Mouse (Mus musculus): ENCODE measurements around the gene Zfp652. TPM values are rescaled to one million over a fixed set of nuclear protein-coding genes. Genes with fewer than 3 reads are reported as not detected.

Zfp652 gene
- polyA plus RNA-seq, 1 experiment from 2014 or later, result 12.8 TPM

- no peak overlapping the region for H3K4me3 ChIP-seq (ENCODE audit: low read depth, low read length)
- H3K4me1 ChIP-seq (ENCODE audit: control insufficient read depth, insufficient read depth, low read length), result peaks cover 6% of the 10 kb centered on the region; the same call in 1 of the 2 replicates
- H3K36me3 ChIP-seq (replicated peaks; ENCODE audit: control insufficient read depth, insufficient read depth, low read depth, low read length), result no peaks in the 10 kb centered on the region; the same call in 1 of the 2 replicates
- no peak overlapping the region for H3K9ac ChIP-seq (replicated peaks; ENCODE audit: low read length)
- no peak overlapping the region for H3K4me2 ChIP-seq (ENCODE audit: low read depth, low read length)
- no peaks in the 10 kb centered on the region for H3K9me3 ChIP-seq (replicated peaks; ENCODE audit: control insufficient read depth, low read length)
- no peaks in the 10 kb centered on the region for H3K27me3 ChIP-seq (ENCODE audit: control insufficient read depth, insufficient read depth, low read length)
- peak overlapping the region; percentile 72 for H3K27ac ChIP-seq (replicated peaks; ENCODE audit: low read depth, low read length)
- ATAC-seq (replicated peaks; ENCODE audit: insufficient number of reproducible peaks, low FRiP score, low TSS enrichment, low read depth), result peak; percentile 47; the same call in 1 of the 2 replicates
- peak; percentile 69 for DNase-seq (ENCODE audit: low spot score)
- WGBS, result 34% methylated on average over 9 of the region's 9 CpGs
Measured at GRCm38 (mm10) chr11:95681995-95682601, 30.4 kb upstream of the Zfp652 start.

GRCm38 (mm10) chr11:95682946-95683345, 29.5 kb upstream of the Zfp652 start:
- Histone ChIP-seq H3K27me3 (ENCODE audit: control insufficient read depth, insufficient read depth, low read length) (no peaks in the 10 kb centered on the region), H3K4me1 (ENCODE audit: control insufficient read depth, insufficient read depth, low read length) (peaks cover 6% of the 10 kb centered on the region; the same call in 1 of the 2 replicates), H3K27ac (replicated peaks; ENCODE audit: low read depth, low read length) (no peak overlapping the region), H3K4me2 (ENCODE audit: low read depth, low read length) (no peak overlapping the region), H3K36me3 (replicated peaks; ENCODE audit: control insufficient read depth, insufficient read depth, low read depth, low read length) (no peaks in the 10 kb centered on the region; the same call in 1 of the 2 replicates), H3K4me3 (ENCODE audit: low read depth, low read length) (no peak overlapping the region), H3K9me3 (replicated peaks; ENCODE audit: control insufficient read depth, low read length) (no peaks in the 10 kb centered on the region), H3K9ac (replicated peaks; ENCODE audit: low read length) (no peak overlapping the region)
- DNase-seq (ENCODE audit: low spot score), result no peak
- no peak for ATAC-seq (replicated peaks; ENCODE audit: insufficient number of reproducible peaks, low FRiP score, low TSS enrichment, low read depth)
- 84% methylated on average over 3 of the region's 3 CpGs for WGBS

- Histone ChIP-seq H3K36me3 (replicated peaks; ENCODE audit: control insufficient read depth, insufficient read depth, low read depth, low read length) (no peaks in the 10 kb centered on the region), H3K4me1 (ENCODE audit: control insufficient read depth, insufficient read depth, low read length) (peaks cover 6% of the 10 kb centered on the region; the same call in 1 of the 2 replicates), H3K4me2 (ENCODE audit: low read depth, low read length) (no peak overlapping the region), H3K4me3 (ENCODE audit: low read depth, low read length) (no peak overlapping the region), H3K27ac (replicated peaks; ENCODE audit: low read depth, low read length) (no peak overlapping the region), H3K9ac (replicated peaks; ENCODE audit: low read length) (no peak overlapping the region), H3K27me3 (ENCODE audit: control insufficient read depth, insufficient read depth, low read length) (no peaks in the 10 kb centered on the region), H3K9me3 (replicated peaks; ENCODE audit: control insufficient read depth, low read length) (no peaks in the 10 kb centered on the region)
- WGBS, result 7% methylated on average over 4 of the region's 4 CpGs
- ATAC-seq (replicated peaks; ENCODE audit: insufficient number of reproducible peaks, low FRiP score, low TSS enrichment, low read depth) (no peak), DNase-seq (ENCODE audit: low spot score) (peak; percentile 90)
Measured at GRCm38 (mm10) chr11:95686031-95686430, 26.4 kb upstream of the Zfp652 start.

GRCm38 (mm10) chr11:95687084-95687656, 25.3 kb upstream of the Zfp652 start:
- Histone ChIP-seq H3K9ac (replicated peaks; ENCODE audit: low read length) (no peak overlapping the region), H3K4me3 (ENCODE audit: low read depth, low read length) (no peak overlapping the region), H3K4me2 (ENCODE audit: low read depth, low read length) (no peak overlapping the region), H3K4me1 (ENCODE audit: control insufficient read depth, insufficient read depth, low read length) (no peaks in the 10 kb centered on the region), H3K27me3 (ENCODE audit: control insufficient read depth, insufficient read depth, low read length) (no peaks in the 10 kb centered on the region), H3K36me3 (replicated peaks; ENCODE audit: control insufficient read depth, insufficient read depth, low read depth, low read length) (no peaks in the 10 kb centered on the region), H3K9me3 (replicated peaks; ENCODE audit: control insufficient read depth, low read length) (no peaks in the 10 kb centered on the region), H3K27ac (replicated peaks; ENCODE audit: low read depth, low read length) (no peak overlapping the region)
- ATAC-seq (replicated peaks; ENCODE audit: insufficient number of reproducible peaks, low FRiP score, low TSS enrichment, low read depth) (no peak), DNase-seq (ENCODE audit: low spot score) (peak; percentile 47)
- 31% methylated on average over 11 of the region's 11 CpGs for whole genome bisulfite sequencing

GRCm38 (mm10) chr11:95688515-95688914, 24.0 kb upstream of the Zfp652 start:
- Histone ChIP-seq H3K4me1 (ENCODE audit: control insufficient read depth, insufficient read depth, low read length) (no peaks in the 10 kb centered on the region), H3K9ac (replicated peaks; ENCODE audit: low read length) (no peak overlapping the region), H3K4me3 (ENCODE audit: low read depth, low read length) (no peak overlapping the region), H3K27me3 (ENCODE audit: control insufficient read depth, insufficient read depth, low read length) (no peaks in the 10 kb centered on the region), H3K9me3 (replicated peaks; ENCODE audit: control insufficient read depth, low read length) (no peaks in the 10 kb centered on the region), H3K27ac (replicated peaks; ENCODE audit: low read depth, low read length) (no peak overlapping the region), H3K36me3 (replicated peaks; ENCODE audit: control insufficient read depth, insufficient read depth, low read depth, low read length) (no peaks in the 10 kb centered on the region), H3K4me2 (ENCODE audit: low read depth, low read length) (no peak overlapping the region)
- no peak for ATAC-seq (replicated peaks; ENCODE audit: insufficient number of reproducible peaks, low FRiP score, low TSS enrichment, low read depth)
- DNase-seq (ENCODE audit: low spot score), result no peak
- WGBS, result 61% methylated on average over 6 of the region's 6 CpGs

- no peak overlapping the region for H3K9ac ChIP-seq (replicated peaks; ENCODE audit: low read length)
- no peaks in the 10 kb centered on the region for H3K36me3 ChIP-seq (replicated peaks; ENCODE audit: control insufficient read depth, insufficient read depth, low read depth, low read length)
- H3K4me2 ChIP-seq (ENCODE audit: low read depth, low read length), result no peak overlapping the region
- DNase-seq (ENCODE audit: low spot score) (no peak), ATAC-seq (replicated peaks; ENCODE audit: insufficient number of reproducible peaks, low FRiP score, low TSS enrichment, low read depth) (no peak)
- no peaks in the 10 kb centered on the region for H3K27me3 ChIP-seq (ENCODE audit: control insufficient read depth, insufficient read depth, low read length)
- no peak overlapping the region for H3K4me3 ChIP-seq (ENCODE audit: low read depth, low read length)
- WGBS, result 78% methylated on average over 7 of the region's 7 CpGs
- H3K4me1 ChIP-seq (ENCODE audit: control insufficient read depth, insufficient read depth, low read length), result no peaks in the 10 kb centered on the region
- no peaks in the 10 kb centered on the region for H3K9me3 ChIP-seq (replicated peaks; ENCODE audit: control insufficient read depth, low read length)
- no peak overlapping the region for H3K27ac ChIP-seq (replicated peaks; ENCODE audit: low read depth, low read length)
Measured at GRCm38 (mm10) chr11:95688981-95689380, 23.5 kb upstream of the Zfp652 start.

- Histone ChIP-seq H3K36me3 (replicated peaks; ENCODE audit: control insufficient read depth, insufficient read depth, low read depth, low read length) (no peaks in the 10 kb centered on the region), H3K9ac (replicated peaks; ENCODE audit: low read length) (no peak overlapping the region), H3K27me3 (ENCODE audit: control insufficient read depth, insufficient read depth, low read length) (no peaks in the 10 kb centered on the region), H3K9me3 (replicated peaks; ENCODE audit: control insufficient read depth, low read length) (no peaks in the 10 kb centered on the region), H3K4me3 (ENCODE audit: low read depth, low read length) (no peak overlapping the region), H3K4me2 (ENCODE audit: low read depth, low read length) (no peak overlapping the region), H3K27ac (replicated peaks; ENCODE audit: low read depth, low read length) (no peak overlapping the region), H3K4me1 (ENCODE audit: control insufficient read depth, insufficient read depth, low read length) (no peaks in the 10 kb centered on the region)
- ATAC-seq (replicated peaks; ENCODE audit: insufficient number of reproducible peaks, low FRiP score, low TSS enrichment, low read depth) (no peak), DNase-seq (ENCODE audit: low spot score) (no peak)
- WGBS, result 94% methylated on average over 3 of the region's 3 CpGs
Measured at GRCm38 (mm10) chr11:95689544-95689943, 22.9 kb upstream of the Zfp652 start.

- Histone ChIP-seq H3K27ac (replicated peaks; ENCODE audit: low read depth, low read length) (no peak overlapping the region), H3K27me3 (ENCODE audit: control insufficient read depth, insufficient read depth, low read length) (no peaks in the 10 kb centered on the region), H3K4me3 (ENCODE audit: low read depth, low read length) (no peak overlapping the region), H3K9ac (replicated peaks; ENCODE audit: low read length) (no peak overlapping the region), H3K4me1 (ENCODE audit: control insufficient read depth, insufficient read depth, low read length) (no peaks in the 10 kb centered on the region; the same call in 1 of the 2 replicates), H3K9me3 (replicated peaks; ENCODE audit: control insufficient read depth, low read length) (no peaks in the 10 kb centered on the region), H3K36me3 (replicated peaks; ENCODE audit: control insufficient read depth, insufficient read depth, low read depth, low read length) (no peaks in the 10 kb centered on the region), H3K4me2 (ENCODE audit: low read depth, low read length) (no peak overlapping the region)
- ATAC-seq (replicated peaks; ENCODE audit: insufficient number of reproducible peaks, low FRiP score, low TSS enrichment, low read depth), result no peak
- 78% methylated on average over 5 of the region's 5 CpGs for WGBS
- DNase-seq (ENCODE audit: low spot score), result no peak
Measured at GRCm38 (mm10) chr11:95698541-95698940, 13.9 kb upstream of the Zfp652 start.
